Mouse (Mus musculus) fat pad, adult 2 months (tissue): ENCODE results near the gene Gm281.

Experiments
- DNase-seq: peaks from one replicate; pipeline ENCODE4 v3.0.0-alpha.2; 2011; ENCODE audit warnings: low read depth, low spot score; ENCODE audit errors: extremely low read depth

Gene Gm281

GRCm38 (mm10) chr14:13861416-13861815 is 52.9 kb downstream of the Gm281 start:
- peak; percentile 80 for DNase-seq

GRCm38 (mm10) chr14:13812801-13813479 is 101.3 kb downstream of the Gm281 start:
- DNase-seq, result no peak

DNA sequence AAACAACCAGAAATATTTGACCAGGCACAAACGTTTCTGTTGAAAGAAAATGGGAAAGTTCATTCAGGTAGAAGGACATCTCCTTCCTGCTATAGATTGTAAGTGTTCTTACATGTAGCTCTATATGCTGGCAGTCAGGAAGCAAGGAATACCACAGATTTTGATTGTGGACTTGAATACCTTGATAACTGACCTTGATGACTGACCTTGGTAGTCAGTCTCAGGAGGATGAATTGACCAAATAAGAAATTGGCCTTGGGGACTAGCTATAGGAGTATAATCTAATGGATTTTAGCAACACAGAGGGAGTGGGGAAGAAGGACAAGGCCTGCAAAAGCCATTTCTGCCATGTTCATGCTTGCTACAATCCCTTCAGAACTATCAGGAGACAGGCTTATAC is 123.8 kb downstream of the Gm281 start:
- no peak for DNase-seq

- no peak for DNase-seq
Observed at GRCm38 (mm10) chr14:13790001-13790400, 124.3 kb downstream of the Gm281 start.

- no peak for DNase-seq
Observed at GRCm38 (mm10) chr14:13782970-13783369, 131.3 kb downstream of the Gm281 start.

DNA sequence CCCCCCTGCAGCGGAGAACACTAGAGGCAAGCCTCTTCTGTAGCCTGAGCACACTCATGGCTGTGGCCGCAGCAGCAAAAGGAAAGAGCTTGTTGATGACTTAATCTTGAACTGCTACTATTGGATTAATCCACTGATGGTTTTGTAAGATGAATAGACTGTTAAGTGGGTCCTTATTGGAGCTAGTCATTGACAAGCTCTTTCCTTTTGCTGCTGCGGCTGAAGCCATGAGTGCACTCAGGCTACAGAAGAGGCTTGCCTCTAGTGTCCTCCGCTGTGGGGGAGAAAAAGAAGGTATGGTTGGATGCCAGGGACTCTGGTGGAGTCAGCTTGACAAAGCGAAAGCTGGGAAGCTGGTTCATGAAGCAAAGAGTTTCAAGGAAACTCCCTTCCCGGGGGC is 135.9 kb downstream of the Gm281 start:
- DNase-seq, result no peak

DNA sequence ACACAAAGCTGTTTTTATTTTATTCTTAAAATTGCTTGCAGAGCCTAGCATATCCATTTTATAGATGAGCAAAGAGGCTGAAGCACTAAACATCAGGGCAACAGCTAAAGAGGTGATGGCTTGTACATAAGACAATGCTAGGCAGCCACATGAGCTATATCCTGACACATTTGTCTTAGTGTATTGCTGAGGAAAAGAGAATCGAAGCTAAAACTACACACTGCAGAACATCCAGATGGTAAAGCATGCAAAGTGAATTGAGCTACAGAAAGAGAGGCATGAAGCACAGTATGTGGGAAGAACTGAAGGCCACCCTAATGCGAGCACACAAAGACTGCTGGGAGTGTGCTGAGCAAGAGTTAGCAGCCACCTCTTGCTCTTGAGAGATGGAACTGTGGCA is 143.1 kb downstream of the Gm281 start:
- DNase-seq, result no peak

GRCm38 (mm10) chr14:13770686-13771085 is 143.6 kb downstream of the Gm281 start:
- DNase-seq, result no peak
